Mouse (Mus musculus) kidney, embryonic 16.5 days (tissue): ENCODE measurements around the gene Dio3. TPM values are rescaled to one million over a fixed set of nuclear protein-coding genes. Genes with fewer than 3 reads are reported as not detected.
A peak's percentile ranks its signal among the peaks of the same experiment; 100 is the strongest.

Experiments
- ATAC-seq: fragments of 200-750 bp; cut with Nextera tagmentation; 2 replicates; pipeline ENCODE4 v1.8.0; 2017; ENCODE audit warnings: moderate TSS enrichment; ENCODE audit not compliant: low FRiP score, low TSS enrichment
- H3K27ac ChIP-seq: fragments of 300-500 bp; sonication (generic); 2 replicates; pipeline ENCODE4 v1.5.1; 2014; ENCODE audit warnings: low read length
- H3K27me3 ChIP-seq: fragments of 300-500 bp; sonication (generic); 2 replicates; pipeline ENCODE4 v1.6.1; 2014; ENCODE audit warnings: low read length, control low read depth, mixed read lengths; ENCODE audit not compliant: insufficient read depth
- H3K36me3 ChIP-seq: fragments of 300-500 bp; sonication (generic); 2 replicates; pipeline ENCODE4 v1.6.1; 2014; ENCODE audit warnings: low read length, control low read depth, mixed read lengths; ENCODE audit not compliant: insufficient read depth
- H3K4me1 ChIP-seq: fragments of 300-500 bp; sonication (generic); 2 replicates; pipeline ENCODE4 v1.6.1; 2014; ENCODE audit warnings: low read length, control low read depth, mixed read lengths; ENCODE audit not compliant: insufficient read depth
- H3K4me2 ChIP-seq: fragments of 300-500 bp; sonication (generic); replicated peaks from 2 replicates; pipeline ENCODE4 v1.6.1; 2014; ENCODE audit warnings: low read depth, low read length
- H3K4me3 ChIP-seq: fragments of 300-500 bp; sonication (generic); 2 replicates; pipeline ENCODE4 v1.5.1; 2014; ENCODE audit warnings: mild to moderate bottlenecking, low read length
- H3K9ac ChIP-seq: fragments of 300-500 bp; sonication (generic); replicated peaks from 2 replicates; pipeline ENCODE4 v1.6.1; 2014; ENCODE audit warnings: low read length
- H3K9me3 ChIP-seq: fragments of 300-500 bp; sonication (generic); 2 replicates; pipeline ENCODE4 v1.6.1; 2016; ENCODE audit warnings: low read length, control low read depth
- WGBS: fragments of 180-500 bp; shearing (Covaris S2); extraction: QIAGEN DNeasy Blood & Tissue Kit; methylation state at CpG from one replicate; pipeline ENCODE4 v1.1.7; 2014; 5-methylcytosine and 5-hydroxymethylcytosine counted together
- polyA plus RNA-seq: library from polyadenylated mRNA; unstranded; fragments of >200 nt; fragmentation: Nextera tagmentation; extraction: Ambion mirVana; gene quantifications from 2 replicates; pipeline ENCODE4 v1.2.1, GENCODE M21; 2015

The Dio3 gene
- polyA plus RNA-seq, 1 experiment from 2014 or later, result 0.32 TPM

- H3K27ac ChIP-seq, result no peak overlapping the region
- no peak overlapping the region for H3K4me2 ChIP-seq
Observed at GRCm38 (mm10) chr12:110252163-110252575, 26.7 kb upstream of the Dio3 start.

GRCm38 (mm10) chr12:110255731-110256130, 23.1 kb upstream of the Dio3 start:
- Histone ChIP-seq H3K36me3 (no peaks in the 10 kb centered on the region), H3K4me2 (no peak overlapping the region), H3K4me3 (no peak overlapping the region), H3K27me3 (no peaks in the 10 kb centered on the region; the same call in 1 of the 2 replicates), H3K9ac (no peak overlapping the region), H3K27ac (no peak overlapping the region), H3K4me1 (peaks cover 16% of the 10 kb centered on the region), H3K9me3 (no peaks in the 10 kb centered on the region)
- WGBS, result 49% methylated on average over 10 of the region's 10 CpGs
- no peak for ATAC-seq

More at GRCm38 (mm10) chr12:110252163-110252575, 26.7 kb upstream of the Dio3 start:
- 22% methylated on average over 10 of the region's 10 CpGs for WGBS
- no peaks in the 10 kb centered on the region for H3K9me3 ChIP-seq
- no peaks in the 10 kb centered on the region for H3K36me3 ChIP-seq
- no peak overlapping the region for H3K4me3 ChIP-seq
- H3K9ac ChIP-seq, result no peak overlapping the region
- peaks cover 16% of the 10 kb centered on the region for H3K4me1 ChIP-seq
- no peaks in the 10 kb centered on the region; the same call in 1 of the 2 replicates for H3K27me3 ChIP-seq
- ATAC-seq, result no peak

DNA sequence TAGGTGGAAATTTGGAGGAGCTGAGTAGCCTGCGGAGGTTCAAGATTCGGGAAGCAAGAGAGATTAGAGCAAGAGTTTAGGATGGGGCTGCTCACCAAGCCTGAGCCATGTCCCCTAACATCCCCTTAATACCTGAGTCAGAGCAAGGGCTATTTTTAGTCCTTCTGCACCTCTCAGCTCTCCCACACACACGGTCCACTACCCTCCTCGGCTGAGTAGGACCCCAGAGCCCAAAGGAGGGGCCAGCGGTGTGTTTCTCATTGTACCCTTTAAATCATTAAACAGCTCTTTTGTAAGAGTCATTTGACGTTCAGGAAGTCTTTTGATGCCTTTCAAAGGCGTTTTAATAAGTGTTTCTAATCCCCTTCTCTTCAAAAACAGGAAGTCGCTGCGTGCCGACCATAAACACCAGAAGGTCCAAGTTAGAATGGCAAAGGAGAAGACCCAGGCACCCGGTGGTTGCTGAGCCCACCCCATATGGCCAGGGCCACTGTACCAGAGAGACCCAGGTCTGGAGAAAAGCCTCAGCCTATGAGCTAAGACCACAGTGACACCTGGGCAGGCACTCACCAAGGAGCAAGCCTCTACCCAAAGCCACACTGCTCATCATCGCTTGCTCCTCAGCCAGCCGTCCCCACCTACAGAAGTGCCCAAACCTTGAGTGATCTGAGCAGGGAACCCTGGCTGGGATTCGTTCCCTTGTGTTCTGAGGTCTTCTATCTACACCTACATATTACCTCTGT, 22.2 kb upstream of the Dio3 start:
- Histone ChIP-seq H3K27me3 (no peaks in the 10 kb centered on the region; the same call in 1 of the 2 replicates), H3K9ac (no peak overlapping the region), H3K4me3 (no peak overlapping the region), H3K27ac (peak overlapping the region; percentile 43), H3K4me2 (peak overlapping the region; percentile 13), H3K4me1 (peaks cover 16% of the 10 kb centered on the region), H3K9me3 (no peaks in the 10 kb centered on the region), H3K36me3 (no peaks in the 10 kb centered on the region)
- peak; percentile 80; the same call in 1 of the 2 replicates for ATAC-seq
- 29% methylated on average over 14 of the region's 14 CpGs for WGBS

DNA sequence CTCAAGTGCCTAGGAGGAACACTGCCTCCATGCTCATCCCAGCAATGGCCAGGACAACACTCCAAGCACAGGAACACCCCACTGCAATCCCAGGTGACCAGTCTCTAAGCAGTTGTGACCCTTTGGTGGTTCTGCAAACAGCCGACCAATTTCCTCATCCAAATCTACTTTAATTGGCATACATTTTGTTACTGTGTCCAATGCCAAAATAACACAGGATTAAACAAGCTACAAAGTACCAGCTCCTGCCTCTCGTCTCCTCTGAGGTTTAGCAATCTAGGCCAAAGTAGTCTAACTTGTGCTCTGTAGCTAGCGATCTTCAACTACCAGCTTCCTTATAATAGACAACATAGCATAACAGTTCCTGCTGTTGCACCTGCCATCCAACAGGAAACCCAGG, 10.6 kb upstream of the Dio3 start:
- WGBS, result 85% methylated on average over 3 of the region's 3 CpGs
- H3K9me3 ChIP-seq, result no peaks in the 10 kb centered on the region
- H3K9ac ChIP-seq, result no peak overlapping the region
- H3K36me3 ChIP-seq, result no peaks in the 10 kb centered on the region
- H3K27me3 ChIP-seq, result 0 out of 2 replicates have a peak, but pooled peaks cover 5% of the 10 kb centered on the region
- no peak overlapping the region for H3K27ac ChIP-seq
- no peaks in the 10 kb centered on the region for H3K4me1 ChIP-seq
- no peak overlapping the region for H3K4me2 ChIP-seq
- H3K4me3 ChIP-seq, result no peak overlapping the region
- ATAC-seq, result no peak

GRCm38 (mm10) chr12:110269686-110270085, 9.2 kb upstream of the Dio3 start:
- ATAC-seq, result no peak
- Histone ChIP-seq H3K9ac (no peak overlapping the region), H3K4me1 (no peaks in the 10 kb centered on the region), H3K27ac (no peak overlapping the region), H3K4me2 (no peak overlapping the region), H3K36me3 (no peaks in the 10 kb centered on the region), H3K9me3 (no peaks in the 10 kb centered on the region), H3K4me3 (no peak overlapping the region), H3K27me3 (peaks cover 12% of the 10 kb centered on the region; the same call in 1 of the 2 replicates)
- 88% methylated on average over 4 of the region's 4 CpGs for whole genome bisulfite sequencing

GRCm38 (mm10) chr12:110276034-110276433, 2.8 kb upstream of the Dio3 start:
- H3K27me3 ChIP-seq, result peaks cover 69% of the 10 kb centered on the region
- H3K9me3 ChIP-seq, result no peaks in the 10 kb centered on the region
- no peaks in the 10 kb centered on the region for H3K36me3 ChIP-seq
- H3K27ac ChIP-seq, result no peak overlapping the region
- WGBS, result 86% methylated on average over 1 of the region's 1 CpGs
- H3K4me2 ChIP-seq, result no peak overlapping the region
- H3K9ac ChIP-seq, result no peak overlapping the region
- peaks cover 20% of the 10 kb centered on the region; the same call in 1 of the 2 replicates for H3K4me1 ChIP-seq
- H3K4me3 ChIP-seq, result no peak overlapping the region
- ATAC-seq, result no peak

DNA sequence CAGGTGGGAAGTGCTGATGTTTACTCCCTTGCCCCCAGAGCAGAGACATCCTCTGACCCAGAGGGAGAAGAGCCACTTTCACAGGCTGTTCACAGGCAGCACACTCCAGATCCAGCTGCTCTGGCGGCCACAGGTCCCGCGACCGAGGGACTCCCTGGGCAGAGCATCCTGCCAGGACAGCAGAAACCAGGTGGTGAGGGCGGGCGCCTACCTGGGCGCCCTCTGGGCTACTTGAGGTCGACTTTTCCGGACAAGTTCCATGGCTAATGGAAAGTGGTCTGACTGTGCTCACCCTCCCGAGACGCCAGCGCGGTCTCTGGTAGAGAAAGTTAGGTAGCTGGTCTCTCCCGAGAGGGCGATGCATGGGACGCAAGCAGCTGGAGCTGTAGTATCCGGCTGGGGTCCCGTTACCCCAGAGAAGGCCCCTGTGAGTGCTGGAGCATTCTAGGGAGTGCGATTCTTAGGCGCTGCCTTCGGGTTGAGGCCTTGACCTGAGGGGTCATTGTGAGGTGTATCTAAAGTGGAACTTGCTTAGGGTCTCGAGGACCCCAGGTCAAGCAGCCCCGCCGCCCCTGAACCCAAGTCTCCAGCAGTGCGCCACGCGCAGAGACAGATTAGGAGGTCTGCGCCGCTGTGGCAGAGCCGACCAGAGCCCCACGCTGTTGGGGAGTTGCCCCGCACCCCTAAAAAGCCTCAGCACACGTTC, 1.5 kb upstream of the Dio3 start:
- 3% methylated on average over 33 of the region's 33 CpGs for WGBS
- no peak for ATAC-seq
- Histone ChIP-seq H3K9ac (no peak overlapping the region), H3K4me3 (peak overlapping the region; percentile 49), H3K4me1 (peaks cover 20% of the 10 kb centered on the region; the same call in 1 of the 2 replicates), H3K27ac (no peak overlapping the region), H3K36me3 (no peaks in the 10 kb centered on the region), H3K4me2 (peak overlapping the region; percentile 71), H3K27me3 (peaks cover 82% of the 10 kb centered on the region), H3K9me3 (no peaks in the 10 kb centered on the region)

GRCm38 (mm10) chr12:110277965-110278307, 932 bp upstream of the Dio3 start:
- Histone ChIP-seq H3K9me3 (no peaks in the 10 kb centered on the region), H3K4me3 (peak overlapping the region; percentile 49), H3K4me1 (peaks cover 20% of the 10 kb centered on the region; the same call in 1 of the 2 replicates), H3K9ac (no peak overlapping the region), H3K27me3 (peaks cover 87% of the 10 kb centered on the region), H3K4me2 (peak overlapping the region; percentile 71), H3K27ac (no peak overlapping the region), H3K36me3 (no peaks in the 10 kb centered on the region)
- ATAC-seq, result peak; percentile 25; the same call in 1 of the 2 replicates
- under 1% methylated on average over 37 of the region's 58 CpGs for WGBS

DNA sequence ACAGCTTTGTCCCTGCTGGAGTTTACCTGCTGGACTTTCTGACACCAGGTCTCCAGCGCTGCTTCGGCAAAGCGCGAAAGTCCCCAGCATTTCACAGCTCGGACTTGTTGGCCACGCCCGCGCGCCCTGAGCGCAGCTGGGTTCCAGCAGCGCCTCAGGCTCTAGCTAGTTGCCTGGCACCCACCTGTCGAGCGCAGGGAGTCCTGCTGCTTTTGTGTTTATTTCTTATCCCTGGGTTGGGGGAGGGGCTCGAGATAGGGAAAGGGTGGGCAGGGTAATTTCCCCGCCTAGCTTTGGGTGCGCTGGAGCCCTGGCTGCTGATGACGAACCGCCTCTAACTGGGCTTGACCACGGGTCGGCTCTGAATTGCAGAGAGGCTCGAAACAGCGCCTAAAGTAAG, 1.5 kb downstream of the Dio3 start:
- peaks cover 20% of the 10 kb centered on the region; the same call in 1 of the 2 replicates for H3K4me1 ChIP-seq
- WGBS, result under 1% methylated on average over 22 of the region's 22 CpGs
- H3K4me3 ChIP-seq, result no peak overlapping the region
- peaks cover 99% of the 10 kb centered on the region for H3K27me3 ChIP-seq
- H3K4me2 ChIP-seq, result no peak overlapping the region
- no peak overlapping the region for H3K9ac ChIP-seq
- no peak overlapping the region for H3K27ac ChIP-seq
- no peaks in the 10 kb centered on the region for H3K36me3 ChIP-seq
- ATAC-seq, result no peak
- H3K9me3 ChIP-seq, result no peaks in the 10 kb centered on the region

- no peak overlapping the region for H3K4me2 ChIP-seq
- H3K36me3 ChIP-seq, result no peaks in the 10 kb centered on the region
- H3K9me3 ChIP-seq, result no peaks in the 10 kb centered on the region
- WGBS, result 10% methylated on average over 4 of the region's 4 CpGs
- H3K9ac ChIP-seq, result no peak overlapping the region
- H3K4me1 ChIP-seq, result peaks cover 6% of the 10 kb centered on the region; the same call in 1 of the 2 replicates
- peaks cover 65% of the 10 kb centered on the region for H3K27me3 ChIP-seq
- no peak overlapping the region for H3K27ac ChIP-seq
- no peak overlapping the region for H3K4me3 ChIP-seq
- no peak for ATAC-seq
Observed at GRCm38 (mm10) chr12:110283792-110284191, 4.9 kb downstream of the Dio3 start.
